Mouse (Mus musculus): ENCODE results near the gene Sptlc3.

Gene Sptlc3

DNA sequence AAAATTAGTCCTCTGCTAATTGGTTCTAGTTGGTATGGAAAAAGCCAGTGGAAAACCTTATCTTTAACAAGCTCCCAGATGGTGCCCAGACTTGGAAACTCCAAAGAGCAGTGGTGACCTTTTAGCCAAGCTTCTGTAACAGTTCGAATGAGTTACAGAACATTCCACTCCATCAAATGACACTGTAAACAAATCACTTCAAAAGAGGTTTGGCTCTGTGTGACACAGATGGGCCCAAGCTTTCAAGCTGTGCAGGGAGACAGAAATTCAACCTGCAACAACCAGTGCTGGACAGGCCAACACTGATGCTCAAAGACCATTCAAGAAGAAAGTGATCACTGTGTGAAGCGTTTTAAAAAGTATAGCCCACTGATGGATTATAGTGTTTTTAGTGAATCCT lies 144.1 kb downstream of the Sptlc3 start:
- DNase-seq (ENCODE audit: low spot score), result no peak

DNA sequence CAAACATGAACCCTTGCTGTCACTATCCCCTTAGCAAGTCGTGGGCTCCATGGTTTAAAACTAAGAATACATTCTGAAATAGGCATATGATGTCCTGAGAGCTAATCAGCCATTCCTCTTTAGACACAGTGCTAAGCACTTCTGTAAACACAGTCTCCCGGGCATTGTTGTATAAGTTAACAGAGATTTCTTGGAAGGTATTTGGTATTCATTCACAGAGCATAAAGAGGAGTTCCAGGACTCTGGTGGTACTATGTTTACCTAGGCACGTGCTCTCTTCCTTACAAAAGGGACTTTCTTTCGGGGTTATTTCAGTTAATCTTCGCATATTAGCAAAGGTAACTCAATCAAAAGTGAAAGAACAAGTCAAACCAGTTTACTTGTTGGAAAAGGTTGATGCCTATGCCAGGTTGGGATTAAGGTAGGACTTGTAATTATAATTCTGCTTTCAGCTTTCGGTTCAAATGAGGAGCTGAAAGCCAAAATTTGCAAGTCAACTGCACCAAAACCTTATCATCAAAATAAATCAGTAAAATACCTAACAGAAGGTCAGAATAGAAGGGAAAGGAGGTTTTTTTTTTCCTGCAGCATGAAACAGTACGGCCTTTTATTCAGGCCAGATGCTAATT lies 148.2 kb downstream of the Sptlc3 start:
- DNase-seq (ENCODE audit: low spot score), result no peak

- DNase-seq (ENCODE audit: low spot score), result no peak
Measured at GRCm38 (mm10) chr2:139649518-139649917, 155.8 kb downstream of the Sptlc3 start.

DNA sequence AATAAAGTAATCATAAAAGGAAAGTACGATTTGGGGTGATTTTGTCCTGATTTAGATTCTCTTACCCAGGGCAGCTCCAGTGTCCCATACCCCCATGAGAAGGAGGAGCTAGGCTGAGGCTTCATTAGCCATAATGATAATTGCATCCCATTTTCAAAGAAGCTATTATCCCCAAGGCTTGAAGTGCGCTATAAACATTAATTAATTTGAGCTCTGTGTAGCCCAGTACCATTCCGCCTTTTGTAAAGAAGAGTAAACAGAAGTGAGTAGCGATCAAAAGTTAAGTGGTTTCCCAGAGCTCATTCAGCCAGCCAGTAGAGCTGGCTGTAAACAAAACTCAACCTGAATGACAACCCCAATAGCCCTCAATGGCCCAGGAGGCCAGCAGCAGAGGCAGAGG lies 163.0 kb downstream of the Sptlc3 start:
- no peak for DNase-seq (ENCODE audit: low spot score)

DNA sequence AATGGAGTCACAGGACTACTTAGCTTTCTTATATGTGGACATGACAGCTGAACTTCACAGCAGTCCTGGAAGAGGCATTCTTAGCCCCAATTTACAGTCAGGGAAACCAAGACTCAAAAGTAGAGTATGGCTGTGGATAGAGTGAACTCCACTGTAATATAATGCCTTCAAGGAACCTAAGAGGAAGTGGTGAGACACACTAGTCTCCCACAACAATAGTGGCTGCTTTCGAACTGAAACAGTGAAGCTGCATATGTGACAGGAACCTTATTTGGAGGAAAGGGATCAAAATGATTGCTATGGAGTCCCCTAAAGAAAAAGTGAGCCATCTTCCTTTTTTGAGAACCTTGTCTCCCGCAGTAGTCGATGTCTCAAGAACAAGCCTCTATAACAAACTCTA lies 178.1 kb downstream of the Sptlc3 start:
- no peak for DNase-seq (ENCODE audit: low spot score)

GRCm38 (mm10) chr2:139672371-139672770 lies 178.7 kb downstream of the Sptlc3 start:
- no peak for DNase-seq (ENCODE audit: low spot score)

GRCm38 (mm10) chr2:139677065-139677762 lies 183.5 kb downstream of the Sptlc3 start:
- DNase-seq (ENCODE audit: low spot score), result no peak

- DNase-seq (ENCODE audit: low spot score), result no peak
Measured at GRCm38 (mm10) chr2:139677809-139678274, 184.1 kb downstream of the Sptlc3 start, which contains the start of gene Ism1. Gene Ism1, plus strand, starts transcription at chr2:139678178.

DNA sequence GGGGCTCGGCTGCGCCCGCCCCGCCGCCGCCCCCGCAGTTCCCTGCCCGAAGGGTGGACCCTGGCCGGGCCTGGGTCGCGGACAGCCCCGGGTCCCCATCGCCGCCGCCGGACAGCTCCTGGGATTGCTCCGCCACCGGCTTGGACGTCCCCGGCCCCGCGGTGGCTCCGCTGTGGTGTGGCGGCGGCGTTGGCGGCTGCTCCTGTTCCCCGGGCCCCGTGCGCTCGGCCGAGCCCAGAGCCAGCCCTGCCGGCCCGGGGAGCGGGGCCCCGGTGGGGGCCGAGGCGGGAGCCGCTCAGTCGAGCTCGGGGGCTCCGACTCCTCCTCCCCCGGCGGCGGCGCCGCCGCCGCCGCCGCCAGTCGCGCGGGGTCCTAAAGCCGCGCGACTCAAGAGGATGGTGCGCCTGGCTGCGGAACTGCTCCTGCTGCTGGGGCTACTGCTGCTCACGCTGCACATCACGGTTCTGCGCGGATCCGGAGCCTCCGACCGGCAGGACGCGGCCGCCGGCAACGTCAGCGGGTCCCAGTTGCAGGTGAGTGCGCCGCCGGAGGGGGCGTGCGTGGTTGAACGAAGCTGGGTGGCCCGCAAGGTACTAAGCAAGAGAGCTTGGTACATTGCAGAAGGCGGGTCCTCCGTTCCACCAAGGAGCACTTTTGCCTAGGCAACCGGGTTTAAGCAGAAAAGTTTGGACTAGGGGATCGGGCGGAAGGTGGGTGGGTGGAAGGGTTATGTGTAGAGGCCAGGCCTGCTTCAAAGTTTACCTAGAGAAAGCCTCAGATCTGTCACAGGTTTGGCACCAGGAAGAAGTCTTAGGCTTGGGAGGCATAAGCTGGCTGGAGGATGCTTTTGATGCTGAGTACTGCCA lies 184.8 kb downstream of the Sptlc3 start:
- DNase-seq (ENCODE audit: low spot score), result no peak

DNA sequence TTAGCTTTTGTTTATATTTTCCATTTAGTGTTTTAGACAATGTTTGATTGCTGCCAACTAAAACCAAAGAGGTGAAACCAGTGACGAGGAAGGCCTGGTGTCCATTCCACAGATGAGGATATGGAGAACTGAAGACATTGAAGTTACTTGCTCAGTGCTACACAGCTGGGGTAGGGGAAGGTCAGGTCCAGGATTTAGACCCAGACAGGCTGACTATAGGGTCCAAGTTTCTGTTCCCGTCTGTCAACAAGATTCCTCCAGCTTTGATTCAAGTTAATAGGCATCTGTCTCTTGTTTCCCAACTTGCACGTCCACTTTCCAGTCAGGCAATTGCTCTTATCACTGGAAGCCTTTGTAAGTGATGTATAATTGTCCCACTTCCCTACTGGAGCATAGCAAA lies 188.8 kb downstream of the Sptlc3 start:
- no peak for DNase-seq (ENCODE audit: low spot score)
